Mouse (Mus musculus) thymus, adult 2 months (tissue): Measurements from ENCODE around the gene Agpat3.

Experiments used
- CTCF ChIP-seq: fragments of 200-500 bp; IDR thresholded peaks from 2 replicates; pipeline ENCODE4 v1.5.1; 2012; ENCODE audit warnings: mild to moderate bottlenecking, control low read depth, low read length, moderate library complexity, borderline replicate concordance; ENCODE audit not compliant: control insufficient read depth, poor library complexity, insufficient read depth; ENCODE audit errors: extremely low read depth
- POLR2A ChIP-seq: fragments of 200-500 bp; IDR thresholded peaks from 2 replicates; pipeline ENCODE4 v1.6.1; 2012; ENCODE audit warnings: mild to moderate bottlenecking, low read length, control low read depth, moderate library complexity; ENCODE audit not compliant: control insufficient read depth, poor library complexity, insufficient read depth; ENCODE audit errors: extremely low read depth

GRCm38 (mm10) chr10:78395377-78395776, 43.1 kb upstream of the Agpat3 start:
- TF ChIP-seq CTCF (no peak), POLR2A (no peak)
